Mouse (Mus musculus) kidney, postnatal 14 days (tissue): Measurements from ENCODE around the gene Sptlc2.
"Not testable (repeated sequence)": the region's sequence is repeated elsewhere in the genome, so short reads cannot be mapped to it uniquely, and the experiment has no call there.

ENCODE experiments used
- DNase-seq: peaks from one replicate; pipeline ENCODE4 v3.0.0; 2022; ENCODE audit warnings: mixed read lengths

Sptlc2 gene

GRCm38 (mm10) chr12:87330213-87330612, 57.9 kb downstream of the Sptlc2 start:
- no peak for DNase-seq

- DNase-seq = no peak
These were observed 60.1 kb downstream of the Sptlc2 start for GRCm38 (mm10) chr12:87328025-87328424.

- no peak for DNase-seq
These were observed 60.5 kb downstream of the Sptlc2 start for GRCm38 (mm10) chr12:87327610-87328009.

GRCm38 (mm10) chr12:87325452-87325851, 62.7 kb downstream of the Sptlc2 start:
- DNase-seq = no peak

DNA sequence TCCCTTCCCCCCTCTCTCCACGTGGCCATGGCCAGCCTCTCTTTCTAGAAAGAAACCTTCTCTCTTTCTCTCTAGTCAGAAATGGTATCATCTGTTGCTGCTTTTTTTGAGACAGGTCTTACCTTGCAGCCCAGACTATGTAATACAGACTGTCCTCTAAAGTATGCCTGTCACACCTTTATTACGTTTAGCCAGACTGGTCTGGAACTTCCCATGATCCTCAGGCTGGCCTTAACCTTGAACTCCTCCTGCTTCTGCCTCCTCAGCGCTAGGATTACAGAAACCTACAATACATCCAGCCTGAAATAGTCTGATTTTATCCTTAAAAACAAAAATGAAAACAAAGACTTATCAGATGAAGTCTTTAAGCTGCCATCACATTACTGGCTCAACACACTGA, 68.9 kb downstream of the Sptlc2 start:
- DNase-seq = no peak

DNA sequence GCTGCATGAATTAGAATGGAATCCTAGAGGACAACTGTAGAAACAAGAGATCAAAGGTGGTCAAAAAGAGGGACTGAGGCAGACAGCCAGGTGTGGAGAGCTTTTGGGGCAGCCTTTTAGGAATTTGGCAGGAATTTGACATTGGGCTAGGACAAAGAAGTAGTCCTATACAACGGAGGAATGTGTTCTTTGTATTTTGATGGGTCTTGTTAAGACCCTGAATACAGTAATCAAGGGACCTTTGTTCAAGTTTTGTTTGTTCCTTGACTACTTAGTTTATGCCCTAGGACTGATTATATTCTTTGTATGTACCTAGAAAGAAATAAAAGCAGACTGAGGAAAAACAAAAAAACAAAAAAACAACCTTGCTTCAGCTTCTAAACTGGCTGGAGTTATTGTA, 70.2 kb downstream of the Sptlc2 start:
- DNase-seq = no peak

GRCm38 (mm10) chr12:87313098-87313497, 75.1 kb downstream of the Sptlc2 start:
- DNase-seq = no peak

DNA sequence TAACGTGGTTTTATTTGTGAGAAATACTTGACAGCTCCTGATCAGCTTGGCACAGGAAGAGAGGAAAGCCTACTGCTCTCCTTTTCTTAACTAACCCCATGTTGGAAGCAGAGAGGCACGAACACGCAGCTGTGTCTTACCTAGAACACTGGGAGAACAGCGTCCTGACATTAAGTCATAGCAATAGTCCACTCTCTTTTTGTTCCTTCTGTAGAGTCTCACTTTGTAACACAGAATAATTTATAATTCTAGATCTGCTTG, 81.6 kb downstream of the Sptlc2 start:
- not testable (repeated sequence) for DNase-seq

- no peak for DNase-seq
These were observed 82.2 kb downstream of the Sptlc2 start for GRCm38 (mm10) chr12:87305767-87306583.

GRCm38 (mm10) chr12:87301189-87301588, 87.0 kb downstream of the Sptlc2 start:
- no peak for DNase-seq

- DNase-seq = no peak
These were observed 87.8 kb downstream of the Sptlc2 start for GRCm38 (mm10) chr12:87300441-87300690.

DNA sequence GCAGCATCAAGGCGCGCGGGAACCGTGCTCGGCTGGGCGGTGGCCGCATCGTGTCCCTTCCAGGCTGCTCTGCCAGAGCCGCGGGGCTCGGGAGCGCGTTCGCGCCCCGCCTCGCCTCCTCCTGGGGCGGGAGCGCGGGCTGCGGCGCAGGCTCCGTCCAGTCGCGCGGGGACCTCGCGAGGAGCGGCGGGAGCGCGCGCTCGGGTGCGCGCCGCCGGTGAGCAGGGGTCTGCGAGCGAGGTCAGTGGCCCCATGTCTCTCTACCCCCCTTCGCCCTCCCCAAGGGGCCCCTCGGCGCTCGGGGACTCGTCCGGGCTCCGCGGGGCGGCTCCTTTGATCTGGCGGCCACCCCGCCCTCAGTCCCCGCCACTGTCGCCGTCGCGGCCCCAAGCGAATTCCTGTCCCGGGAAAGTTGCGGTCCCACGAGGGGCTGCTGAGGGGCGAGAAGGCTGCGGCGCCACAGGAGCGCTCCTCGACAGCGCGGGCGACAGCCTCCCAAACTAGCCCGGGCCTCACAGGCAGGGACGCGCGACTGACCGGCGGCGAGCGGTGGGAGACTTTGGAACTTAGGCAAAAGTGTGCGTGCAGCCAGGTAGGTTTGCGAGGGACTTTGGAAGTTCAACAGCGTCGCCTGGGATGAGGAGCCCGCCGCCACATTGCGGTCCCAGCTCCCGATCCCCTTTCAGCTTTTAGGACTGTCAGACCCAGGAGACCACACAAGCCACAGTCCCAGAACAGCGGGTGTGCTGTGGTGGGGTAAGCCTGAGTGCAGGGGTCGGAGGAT, 88.3 kb downstream of the Sptlc2 start, which contains the start of gene Ism2:
Ism2 (minus strand) TSS at position 49 of the 784 bp plus-strand sequence.
- peak; percentile 48 for DNase-seq

DNA sequence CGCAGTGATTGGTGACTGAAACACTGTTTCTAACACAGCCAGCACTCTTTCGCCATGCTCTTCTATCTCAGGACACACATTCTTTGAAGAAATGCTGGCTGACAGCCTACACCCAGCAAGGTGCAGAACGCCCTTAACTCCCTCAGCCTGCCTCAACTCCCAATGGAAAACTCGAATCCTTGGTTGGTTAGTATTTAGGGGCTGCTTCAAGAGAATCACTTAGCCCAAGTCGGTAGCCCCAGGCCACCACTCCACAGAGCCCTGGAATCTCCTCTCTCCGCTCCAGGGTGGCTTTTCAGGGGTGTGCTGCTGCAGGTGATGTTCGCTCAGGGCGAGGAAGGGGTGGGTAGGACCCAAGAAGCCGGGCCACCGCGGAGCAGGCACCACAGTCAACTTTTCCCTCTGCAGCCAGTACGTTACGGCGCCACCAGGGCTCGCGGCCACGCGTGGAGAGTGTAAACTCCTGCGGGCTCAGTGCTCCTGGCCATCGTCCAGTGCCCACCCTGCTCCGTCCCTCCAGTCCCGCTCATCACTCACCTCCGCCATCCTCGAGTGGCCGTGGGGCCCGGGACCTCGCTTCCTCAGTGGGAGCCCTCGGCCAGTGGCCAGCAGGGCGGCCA, 89.0 kb downstream of the Sptlc2 start:
- no peak for DNase-seq

DNA sequence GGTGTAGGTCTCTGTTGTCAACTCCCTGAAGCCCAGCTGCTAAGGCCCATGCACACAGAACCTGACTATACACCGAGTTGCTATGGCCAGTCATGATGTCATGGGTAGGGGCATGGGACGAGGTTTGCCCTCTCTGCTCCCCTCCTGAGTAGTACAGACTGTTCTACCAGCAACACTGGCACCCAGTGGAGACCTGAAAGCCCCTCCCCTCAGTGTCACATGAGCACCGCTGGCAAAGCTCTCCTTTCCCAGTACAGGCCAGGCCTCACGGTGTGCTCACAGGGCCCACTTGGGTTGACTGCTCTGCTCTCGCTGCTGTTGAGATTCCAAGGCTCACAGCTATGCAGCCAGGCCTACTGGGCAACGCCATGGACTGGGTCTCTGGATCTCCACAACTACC, 94.2 kb downstream of the Sptlc2 start:
- no peak for DNase-seq

GRCm38 (mm10) chr12:87289100-87289499, 99.1 kb downstream of the Sptlc2 start:
- no peak for DNase-seq

GRCm38 (mm10) chr12:87284726-87285125, 103.4 kb downstream of the Sptlc2 start:
- DNase-seq = no peak

- DNase-seq = no peak
These were observed 103.9 kb downstream of the Sptlc2 start for GRCm38 (mm10) chr12:87284268-87284667.

- DNase-seq = no peak
These were observed 104.4 kb downstream of the Sptlc2 start for GRCm38 (mm10) chr12:87283706-87284105.

GRCm38 (mm10) chr12:87282743-87283142, 105.4 kb downstream of the Sptlc2 start:
- DNase-seq = no peak

- DNase-seq = no peak
These were observed 106.4 kb downstream of the Sptlc2 start for GRCm38 (mm10) chr12:87281766-87282165.

- peak; percentile 12 for DNase-seq
These were observed 108.3 kb downstream of the Sptlc2 start for GRCm38 (mm10) chr12:87279879-87280278.

- no peak for DNase-seq
These were observed 108.8 kb downstream of the Sptlc2 start for GRCm38 (mm10) chr12:87279350-87279749.

DNA sequence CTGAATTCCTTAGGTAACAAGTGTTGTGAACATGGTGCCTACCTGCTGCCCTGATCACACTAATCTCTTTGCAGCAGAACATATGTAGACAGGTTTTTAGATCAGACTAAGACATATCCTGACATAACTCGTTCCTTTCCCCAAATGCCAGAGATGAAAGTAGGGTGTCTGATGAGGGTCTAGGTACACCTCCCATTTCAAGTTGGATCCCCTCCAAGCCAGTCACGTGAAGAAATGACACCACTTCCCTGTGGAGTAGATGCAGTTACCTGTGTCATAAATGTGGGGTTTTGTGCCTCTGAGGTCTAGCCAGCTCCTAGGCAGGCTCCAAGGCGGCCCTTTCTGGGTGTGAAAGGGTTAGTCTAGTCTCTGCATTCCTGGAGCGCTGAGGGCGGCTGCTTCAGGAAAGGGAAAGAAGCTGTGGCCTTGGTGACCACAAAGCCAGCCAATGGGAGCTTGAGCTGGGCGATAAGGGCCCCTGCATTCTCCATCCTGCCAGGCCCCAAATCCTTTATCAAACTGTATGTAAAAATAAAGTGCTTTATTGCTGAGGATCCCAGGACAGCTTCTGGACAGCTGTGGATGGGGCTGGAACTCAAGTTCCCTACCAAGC, 109.9 kb downstream of the Sptlc2 start:
- no peak for DNase-seq

- not testable (repeated sequence) for DNase-seq
These were observed 110.9 kb downstream of the Sptlc2 start for GRCm38 (mm10) chr12:87277251-87277650.
